Mouse (Mus musculus) midbrain, embryonic 14.5 days (tissue): Measurements from ENCODE around the gene Ky. TPM values are rescaled to one million over a fixed set of nuclear protein-coding genes. Genes with fewer than 3 reads are reported as not detected.

Experiments used
- ATAC-seq: fragments of 200-750 bp; cut with Nextera tagmentation; 2 replicates; pipeline ENCODE4 v1.8.0; 2017; ENCODE audit warnings: moderate number of reproducible peaks, moderate library complexity; ENCODE audit not compliant: low FRiP score, low TSS enrichment
- DNase-seq: peaks from one replicate; pipeline ENCODE4 v3.0.0-alpha.2; 2015
- H3K27ac ChIP-seq: fragments of 300-500 bp; sonication (generic); replicated peaks from 2 replicates; pipeline ENCODE4 v1.5.1; 2014; ENCODE audit warnings: mild to moderate bottlenecking, low read depth, low read length, moderate library complexity
- H3K27me3 ChIP-seq: fragments of 300-500 bp; sonication (generic); 2 replicates; pipeline ENCODE4 v1.6.1; 2014; ENCODE audit warnings: low read length, control low read depth, mixed read lengths; ENCODE audit not compliant: control insufficient read depth, insufficient read depth
- H3K36me3 ChIP-seq: fragments of 300-500 bp; sonication (generic); 2 replicates; pipeline ENCODE4 v1.6.1; 2014; ENCODE audit warnings: low read length, control low read depth; ENCODE audit not compliant: control insufficient read depth, insufficient read depth
- H3K4me1 ChIP-seq: fragments of 300-500 bp; sonication (generic); 2 replicates; pipeline ENCODE4 v1.6.1; 2014; ENCODE audit warnings: mild to moderate bottlenecking, antibody characterized with exemption, low read length, control low read depth; ENCODE audit not compliant: control insufficient read depth, insufficient read depth
- H3K4me2 ChIP-seq: fragments of 300-500 bp; sonication (generic); 2 replicates; pipeline ENCODE4 v1.6.1; 2014; ENCODE audit warnings: mild to moderate bottlenecking, low read length, moderate library complexity
- H3K4me3 ChIP-seq: fragments of 300-500 bp; sonication (generic); replicated peaks from 2 replicates; pipeline ENCODE4 v1.5.1; 2014; ENCODE audit warnings: low read depth, low read length
- H3K9ac ChIP-seq: fragments of 300-500 bp; sonication (generic); replicated peaks from 2 replicates; pipeline ENCODE4 v1.6.1; 2014; ENCODE audit warnings: mild to moderate bottlenecking, low read length, moderate library complexity
- H3K9me3 ChIP-seq: fragments of 300-500 bp; sonication (generic); 2 replicates; pipeline ENCODE4 v1.6.1; 2016; ENCODE audit warnings: low read length, control low read depth, mixed read lengths; ENCODE audit not compliant: control insufficient read depth
- WGBS: fragments of 180-500 bp; shearing (Covaris S2); extraction: QIAGEN DNeasy Blood & Tissue Kit; methylation state at CpG from one replicate; pipeline ENCODE4 v1.1.7; 2014; 5-methylcytosine and 5-hydroxymethylcytosine counted together
- polyA plus RNA-seq: library from polyadenylated mRNA; unstranded; fragments of >200 nt; fragmentation: Nextera tagmentation; extraction: Ambion mirVana; gene quantifications from 2 replicates; pipeline ENCODE4 v1.2.1, GENCODE M21; 2014

The Ky gene
- polyA plus RNA-seq, 1 experiment from 2014 or later = 0.54 TPM

DNA sequence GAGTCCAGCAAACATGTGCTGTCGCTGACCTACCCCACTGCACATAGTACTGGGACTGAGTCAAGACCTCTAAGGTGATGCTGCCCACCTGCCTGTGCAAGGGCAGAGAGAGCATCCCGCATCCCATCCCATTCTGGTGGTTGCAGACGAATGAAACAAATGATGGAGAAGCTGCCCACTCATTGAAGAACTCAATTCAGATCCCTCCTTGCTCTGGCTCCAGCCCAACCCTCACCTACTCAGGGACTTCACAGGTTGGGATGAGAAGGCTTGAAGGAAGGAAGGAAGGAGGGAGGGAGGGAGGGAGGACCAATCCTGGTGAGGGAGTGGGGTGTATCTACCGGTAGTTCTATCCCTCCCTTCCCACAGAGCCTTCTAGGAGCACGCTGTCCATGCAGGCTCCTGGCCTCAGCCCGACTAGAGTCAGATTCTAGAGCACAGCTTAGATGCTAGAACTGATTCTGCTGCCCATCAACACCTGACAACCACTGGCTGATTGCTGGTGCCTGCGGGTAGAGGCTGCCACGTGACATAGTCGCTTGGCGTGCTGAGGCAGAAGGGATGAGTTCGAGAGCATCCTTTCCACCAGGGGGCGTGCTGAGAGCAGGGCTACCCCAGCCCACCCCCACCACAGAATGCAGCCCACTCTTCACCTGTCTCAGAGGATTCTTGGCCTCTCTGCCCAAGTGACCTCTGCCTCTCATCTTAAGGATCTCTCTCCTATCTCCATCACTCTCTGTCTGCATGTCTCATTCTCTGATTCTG is 13.3 kb upstream of the Ky start:
- Histone ChIP-seq H3K4me3 (no peak overlapping the region), H3K9me3 (no peaks in the 10 kb centered on the region), H3K27me3 (no peaks in the 10 kb centered on the region), H3K4me2 (no peak overlapping the region), H3K27ac (no peak overlapping the region), H3K36me3 (no peaks in the 10 kb centered on the region), H3K9ac (no peak overlapping the region), H3K4me1 (no peaks in the 10 kb centered on the region)
- ATAC-seq (no peak), DNase-seq (peak; percentile 51)
- 38% methylated on average over 12 of the region's 12 CpGs for WGBS

DNA sequence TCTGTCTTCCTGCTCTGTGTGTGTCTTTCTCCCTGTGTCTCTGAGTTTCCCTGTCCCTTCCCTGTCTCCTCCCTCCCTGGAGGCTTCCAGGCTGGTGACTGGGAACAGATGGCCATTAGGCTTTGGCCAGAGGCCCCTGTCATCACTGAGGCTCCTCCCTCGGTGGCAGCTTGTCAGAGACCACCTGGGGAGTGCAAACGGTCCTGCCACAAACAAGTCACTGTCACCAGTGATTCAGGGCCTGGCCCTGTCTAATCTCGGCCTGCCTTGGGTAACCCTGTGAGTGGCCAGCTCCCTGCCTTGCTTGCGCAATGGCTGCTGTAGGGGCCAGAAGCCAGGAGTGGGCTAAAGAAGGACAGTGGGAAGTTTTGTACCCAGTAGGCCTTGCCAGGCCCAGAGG is 12.5 kb upstream of the Ky start:
- H3K9me3 ChIP-seq = no peaks in the 10 kb centered on the region
- H3K36me3 ChIP-seq = no peaks in the 10 kb centered on the region
- ATAC-seq = no peak
- peak; percentile 22 for DNase-seq
- no peak overlapping the region for H3K4me3 ChIP-seq
- no peak overlapping the region for H3K9ac ChIP-seq
- no peak overlapping the region for H3K4me2 ChIP-seq
- no peaks in the 10 kb centered on the region for H3K4me1 ChIP-seq
- no peaks in the 10 kb centered on the region for H3K27me3 ChIP-seq
- WGBS = 39% methylated on average over 4 of the region's 4 CpGs
- H3K27ac ChIP-seq = no peak overlapping the region

DNA sequence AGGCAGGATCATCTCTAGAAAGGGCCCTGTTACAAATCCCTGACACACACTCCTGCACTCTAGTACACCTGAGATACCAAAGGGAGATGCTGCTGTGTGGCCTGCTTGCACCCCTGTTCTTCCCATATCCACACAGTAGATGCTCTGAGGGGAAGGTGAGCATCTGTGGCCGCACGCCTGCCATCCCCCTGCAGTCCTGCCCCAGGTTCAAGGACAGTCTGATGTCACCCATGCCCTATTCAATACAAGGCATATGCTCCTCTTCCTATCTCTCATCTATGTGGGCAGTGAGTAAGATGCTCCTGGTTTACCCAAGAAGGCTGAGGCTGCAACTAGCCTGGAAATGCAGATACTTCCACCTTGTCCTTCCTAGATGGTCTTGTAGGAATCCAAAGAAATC is 11.6 kb upstream of the Ky start:
- ATAC-seq = no peak
- WGBS = 100% methylated on average over 2 of the region's 2 CpGs
- H3K9me3 ChIP-seq = no peaks in the 10 kb centered on the region
- H3K9ac ChIP-seq = no peak overlapping the region
- no peaks in the 10 kb centered on the region for H3K27me3 ChIP-seq
- H3K27ac ChIP-seq = no peak overlapping the region
- DNase-seq = no peak
- no peak overlapping the region for H3K4me2 ChIP-seq
- H3K4me3 ChIP-seq = no peak overlapping the region
- H3K36me3 ChIP-seq = no peaks in the 10 kb centered on the region
- H3K4me1 ChIP-seq = no peaks in the 10 kb centered on the region

DNA sequence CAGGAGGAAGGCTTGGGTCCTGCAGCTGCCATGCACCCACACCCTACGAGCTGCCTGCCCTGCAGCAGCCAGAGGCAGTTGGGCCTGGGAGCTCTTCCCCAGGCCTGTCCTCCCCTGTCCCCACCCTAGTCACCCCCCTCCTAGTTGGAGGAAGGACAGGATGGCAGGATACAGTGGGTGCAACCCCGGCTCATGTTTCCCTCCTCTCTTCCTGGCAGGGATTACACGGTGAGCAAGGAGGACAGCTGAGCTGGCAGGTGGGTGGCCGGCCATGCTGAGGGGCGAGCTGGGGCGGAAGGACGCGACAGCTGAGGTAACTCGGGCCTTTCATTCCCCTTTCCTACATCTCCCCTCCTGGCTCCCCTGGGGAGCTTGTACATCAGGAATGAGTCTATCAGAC is 11.1 kb upstream of the Ky start:
- Histone ChIP-seq H3K4me2 (no peak overlapping the region), H3K4me3 (no peak overlapping the region), H3K9ac (no peak overlapping the region), H3K27me3 (no peaks in the 10 kb centered on the region), H3K9me3 (no peaks in the 10 kb centered on the region), H3K36me3 (no peaks in the 10 kb centered on the region), H3K4me1 (no peaks in the 10 kb centered on the region), H3K27ac (no peak overlapping the region)
- 67% methylated on average over 9 of the region's 9 CpGs for WGBS
- DNase-seq = no peak
- ATAC-seq = no peak

DNA sequence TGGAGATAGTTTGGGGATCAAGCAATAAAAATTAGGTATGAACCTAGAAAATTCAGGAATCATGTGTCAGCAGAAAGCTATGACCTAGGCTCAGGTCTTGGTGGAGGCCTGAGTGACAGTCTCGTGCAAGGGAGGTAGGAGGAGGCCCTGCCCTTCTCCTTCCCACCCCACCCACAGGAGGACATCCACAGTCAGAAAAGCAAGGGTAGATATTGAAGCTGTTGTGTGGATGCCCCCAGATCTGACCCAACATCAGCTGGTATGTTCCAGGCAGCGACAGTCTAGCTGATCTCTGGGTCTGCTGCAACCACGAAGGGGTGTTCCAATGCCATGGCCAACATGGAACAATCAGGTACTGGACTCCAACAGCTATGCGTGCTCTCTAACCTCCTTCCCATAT is 10.3 kb upstream of the Ky start:
- Histone ChIP-seq H3K27ac (no peak overlapping the region), H3K9ac (no peak overlapping the region), H3K9me3 (no peaks in the 10 kb centered on the region), H3K36me3 (no peaks in the 10 kb centered on the region), H3K4me1 (no peaks in the 10 kb centered on the region), H3K27me3 (no peaks in the 10 kb centered on the region), H3K4me3 (no peak overlapping the region), H3K4me2 (no peak overlapping the region)
- ATAC-seq = no peak
- WGBS = 86% methylated on average over 4 of the region's 4 CpGs
- DNase-seq = no peak

DNA sequence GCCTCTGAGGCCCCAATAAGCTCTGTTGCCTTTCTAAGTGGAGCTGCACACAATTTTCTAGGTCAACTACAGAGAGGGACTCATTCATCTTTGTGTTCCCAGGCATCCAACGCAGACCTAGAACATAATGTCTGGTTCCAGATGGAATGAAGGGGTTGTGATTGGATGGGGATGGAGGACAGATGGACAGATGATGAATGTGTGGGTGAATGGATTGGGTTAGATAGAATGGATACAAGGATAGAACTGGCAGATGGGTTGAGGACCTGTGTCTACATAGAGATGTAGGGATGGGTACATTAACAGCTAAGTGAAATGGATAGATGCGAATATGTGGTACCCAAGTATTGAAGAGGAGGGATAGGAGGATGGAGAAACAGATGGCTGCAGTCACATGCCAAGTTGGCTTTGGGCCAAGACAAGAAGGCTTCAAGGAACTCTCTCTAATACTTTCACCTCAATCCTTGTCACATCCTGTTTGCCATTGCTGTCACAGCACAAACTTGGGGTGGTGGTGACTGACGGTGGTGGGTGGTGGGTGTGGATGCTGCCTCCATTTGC is 9.0 kb upstream of the Ky start:
- WGBS = 92% methylated on average over 3 of the region's 3 CpGs
- Histone ChIP-seq H3K27me3 (no peaks in the 10 kb centered on the region), H3K27ac (no peak overlapping the region), H3K4me3 (no peak overlapping the region), H3K36me3 (no peaks in the 10 kb centered on the region), H3K9ac (no peak overlapping the region), H3K4me2 (no peak overlapping the region), H3K9me3 (no peaks in the 10 kb centered on the region), H3K4me1 (no peaks in the 10 kb centered on the region)
- DNase-seq (no peak), ATAC-seq (no peak)

DNA sequence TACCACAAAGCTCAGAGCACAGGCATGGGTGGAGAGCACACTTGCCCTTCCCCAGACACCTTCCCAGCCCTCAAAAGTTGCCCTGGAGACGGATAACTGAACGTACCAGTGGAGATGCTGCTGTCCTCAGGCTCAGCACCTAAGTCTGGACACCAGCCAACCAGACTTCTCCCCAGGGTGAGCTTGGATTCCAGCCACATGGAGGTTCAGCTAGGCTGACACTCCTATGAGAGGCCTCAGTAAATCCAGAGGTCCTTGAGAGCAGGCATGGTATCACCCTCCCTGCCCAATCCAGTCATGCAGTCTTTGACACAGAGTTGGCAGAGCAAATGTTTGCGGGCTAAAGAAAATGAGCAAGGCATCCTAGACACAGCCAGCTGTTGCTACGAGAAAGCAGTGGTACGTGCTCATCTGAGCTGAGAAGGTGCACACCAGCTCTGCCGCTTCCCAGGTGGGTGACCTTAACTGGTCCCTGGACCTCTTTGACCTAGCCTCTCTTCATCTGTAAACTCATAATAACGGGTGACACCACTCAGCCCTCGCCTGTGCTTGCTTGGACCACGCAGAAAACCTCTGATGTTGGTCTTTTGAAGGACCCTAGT is 8.4 kb upstream of the Ky start:
- no peak overlapping the region for H3K4me2 ChIP-seq
- H3K27me3 ChIP-seq = no peaks in the 10 kb centered on the region
- no peaks in the 10 kb centered on the region for H3K4me1 ChIP-seq
- no peaks in the 10 kb centered on the region for H3K9me3 ChIP-seq
- H3K9ac ChIP-seq = no peak overlapping the region
- no peak overlapping the region for H3K4me3 ChIP-seq
- DNase-seq (no peak), ATAC-seq (no peak)
- no peak overlapping the region for H3K27ac ChIP-seq
- WGBS = 90% methylated on average over 9 of the region's 9 CpGs
- H3K36me3 ChIP-seq = no peaks in the 10 kb centered on the region

DNA sequence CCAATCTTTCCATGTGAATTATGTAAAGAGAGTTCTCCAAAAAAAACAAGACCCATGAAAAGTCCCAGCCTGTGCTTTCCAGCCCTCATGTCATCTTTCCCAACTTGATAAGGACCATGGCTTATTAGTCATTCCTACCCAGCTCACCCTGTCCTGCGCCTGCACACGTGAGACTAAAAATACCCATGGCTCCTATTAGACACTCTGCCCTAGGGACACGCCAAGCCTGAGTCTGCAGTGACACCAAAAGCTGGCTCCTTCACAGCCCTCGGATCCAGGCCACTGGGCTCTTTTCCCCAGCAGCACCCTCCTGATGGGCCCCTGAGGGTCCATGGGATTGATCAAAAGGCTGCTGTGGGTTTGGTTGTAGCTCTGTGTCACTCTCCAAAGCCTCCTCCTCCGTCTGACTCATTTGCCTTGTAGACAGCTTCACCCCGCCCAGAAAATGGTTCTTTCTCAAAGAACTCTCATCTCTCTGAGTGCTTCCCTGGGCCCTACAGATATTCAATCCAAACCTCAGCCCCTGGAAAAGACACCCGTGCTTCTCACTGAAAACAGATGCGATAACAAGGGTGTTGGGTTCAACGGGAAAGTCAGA is 7.6 kb upstream of the Ky start:
- Histone ChIP-seq H3K27ac (no peak overlapping the region), H3K9me3 (no peaks in the 10 kb centered on the region), H3K9ac (no peak overlapping the region), H3K27me3 (no peaks in the 10 kb centered on the region), H3K4me3 (no peak overlapping the region), H3K36me3 (no peaks in the 10 kb centered on the region), H3K4me1 (no peaks in the 10 kb centered on the region), H3K4me2 (no peak overlapping the region)
- ATAC-seq = no peak
- no peak for DNase-seq
- WGBS = 90% methylated on average over 9 of the region's 9 CpGs
